ENCODE assay signal across 28 mouse cellular contexts in the genomic region with DNA sequence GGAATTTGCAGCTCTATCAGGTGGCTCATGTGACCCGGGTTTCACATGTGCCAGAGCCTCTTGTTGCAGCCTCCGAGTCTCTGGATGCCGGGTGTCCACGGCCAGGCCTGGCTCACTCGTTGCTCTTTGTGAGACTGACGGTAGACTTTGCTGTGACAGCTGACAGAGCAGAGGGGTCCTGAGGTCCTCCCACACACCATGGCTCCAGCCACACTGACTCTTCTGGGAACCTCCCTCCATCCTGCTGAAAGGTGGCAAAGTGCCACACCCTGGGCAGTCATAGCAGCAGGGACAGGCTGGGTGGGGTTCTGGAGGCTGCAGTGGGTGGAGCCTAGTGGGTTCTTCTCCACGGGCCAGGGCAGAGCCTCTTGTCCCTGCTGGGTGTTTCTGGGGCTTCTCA. TPM values are rescaled to one million over a fixed set of nuclear protein-coding genes. Genes with fewer than 3 reads are reported as not detected.
DNase-seq lines count a peak whose midpoint lies in the region; ATAC-seq and TF ChIP-seq lines count a peak whose summit lies in the region.
"Had no signal": no experiment of that assay in that cellular context is flagged by ENCODE, and none has a peak within 500 bp of the region (broad histone marks: within the 10 kb centered on the region; RNA-seq: fewer than 3 reads in every experiment).

No protein-coding gene starts in this region.

- intact Hi-C loops in left cerebral cortex, postnatal 4 days (cut with DNase I) = no loop called here
- intact Hi-C loops in left cerebral cortex, postnatal 14 days (cut with DNase I) = no loop called here

- ATAC-seq in frontal cortex, adult (ENCODE audit: low TSS enrichment) = no peak
- ATAC-seq: forebrain, embryonic 15.5 days; hindbrain, embryonic 16.5 days; midbrain, embryonic 13.5 days had no signal

- TF ChIP-seq CTCF in cerebellum, adult 2 months (IDR thresholded peaks at IDR 0.05; ENCODE audit: borderline replicate concordance, insufficient read depth, low read depth, low read length) = no peak

- no peaks in the 10 kb centered on the region for H3K27me3 ChIP-seq in cerebellum, adult 2 months (ENCODE audit: control insufficient read depth, insufficient read depth, low read length)
- H3K27me3 ChIP-seq: embryonic facial prominence, embryonic 13.5 days; forebrain, embryonic 15.5 days; midbrain, embryonic 13.5 days; neural tube, embryonic 13.5 days had no signal

- DNase-seq in left cerebral cortex, postnatal 4 days = peak; percentile 21
- DNase-seq in left cerebral cortex, postnatal 14 days (ENCODE audit: low spot score in 2 of 2) = no peak
- DNase-seq in cerebellum, adult 2 months = peak; percentile 68 to 74
- DNase-seq in cerebellum, postnatal 14 days = peak; percentile 47 to 49
- no peak for DNase-seq in kidney, postnatal 14 days
- DNase-seq in adrenal gland, postnatal 10 days = no peak
- DNase-seq: adrenal gland, postnatal 36 days; gastrocnemius, postnatal 10 days; kidney, adult 18-20 months; kidney, postnatal 10 days; liver; lung, adult 2 months; lung, postnatal 10 days; thymus, adult 2 months; thymus, postnatal 36 days had no signal

- no peak overlapping the region for H3K4me3 ChIP-seq in cerebellum, adult 2 months (replicated peaks; ENCODE audit: insufficient read depth, low read depth, low read length)
- H3K4me3 ChIP-seq: embryonic facial prominence, embryonic 13.5 days; forebrain, embryonic 10.5 days; forebrain, embryonic 15.5 days; heart, embryonic 15.5 days; midbrain, embryonic 13.5 days; neural tube, embryonic 13.5 days had no signal

- H3K4me1 ChIP-seq in cerebellum, adult 2 months (ENCODE audit: control insufficient read depth, insufficient read depth, low read length) = peaks cover 69% of the 10 kb centered on the region
- H3K4me1 ChIP-seq: embryonic facial prominence, embryonic 13.5 days; forebrain, embryonic 10.5 days; heart, embryonic 15.5 days had no signal

- H3K27ac ChIP-seq in cerebellum, adult 2 months (ENCODE audit: insufficient read depth, low read length) = peak overlapping the region; percentile 8
- H3K27ac ChIP-seq: embryonic facial prominence, embryonic 13.5 days; forebrain, embryonic 10.5 days; forebrain, embryonic 15.5 days; heart, embryonic 15.5 days; liver, embryonic 14.5 days; macrophage; midbrain, embryonic 13.5 days; neural tube, embryonic 13.5 days had no signal

- no peak for TF ChIP-seq POLR2A in cerebellum, adult 2 months (IDR thresholded peaks at IDR 0.05; ENCODE audit: borderline replicate concordance, insufficient read depth, low read length)

- WGBS in cerebellum, adult 2 months = 5% methylated on average over 7 of the region's 7 CpGs

RNA-seq across cellular contexts. Expression of gene Jph3, which starts 31.1 kb away (rescaled TPM):
- 100 to 1,000 TPM; 116 to 119 TPM for total RNA-seq in left cerebral cortex, postnatal 4 days (2021)
- 100 to 1,000 TPM; 187 to 192 TPM for total RNA-seq in left cerebral cortex, postnatal 14 days (2021)
- 143 and 154 TPM in 2 replicates for polyA plus RNA-seq in cerebellum, adult 2 months (2012; rRNA removed)
- total RNA-seq in adrenal gland, postnatal 10 days (2021) = 1 to 10 TPM; 2.7 to 4.6 TPM
- total RNA-seq: common myeloid progenitor, adult 5-6 weeks; heart, postnatal 25 days; MEL had no signal
- polyA plus RNA-seq: liver, embryonic 14.5 days had no signal

Comparison
In these comparisons a context has a peak if more than half of its experiments do, and no peak if none do; other contexts are left out.
1. DNase-seq: peak in left cerebral cortex, postnatal 4 days (single experiment), cerebellum, adult 2 months (2 of 2) and cerebellum, postnatal 14 days (2 of 2); none in left cerebral cortex, postnatal 14 days (0 of 2), kidney, postnatal 14 days (single experiment) and adrenal gland, postnatal 10 days (single experiment).
2. RNA of gene Jph3, which starts 31.1 kb away (total RNA-seq): 187 to 192 TPM in left cerebral cortex, postnatal 14 days and 116 to 119 TPM in left cerebral cortex, postnatal 4 days; 2.7 to 4.6 TPM in adrenal gland, postnatal 10 days; every median in the first group is over 10 times any median in the second.